Mouse (Mus musculus) heart, embryonic 14.5 days (tissue): ENCODE data around the gene Cachd1. TPM values are rescaled to one million over a fixed set of nuclear protein-coding genes. Genes with fewer than 3 reads are reported as not detected.

Experiments used
- ATAC-seq: fragments of 200-750 bp; cut with Nextera tagmentation; 2 replicates; pipeline ENCODE4 v1.8.0; 2017; ENCODE audit warnings: low read depth, moderate TSS enrichment; ENCODE audit not compliant: insufficient number of reproducible peaks, insufficient read depth, low FRiP score
- H3K27ac ChIP-seq, 2 experiments: fragments of 200-500 bp in 1 of 2; fragments of 300-500 bp in 1 of 2; sonication (generic) in 1 of 2; replicated peaks in 1 of 2; 2 replicates each; pipeline ENCODE4 v1.5.1; 2012 to 2014; ENCODE audit warnings: low read depth in 2 of 2, low read length in 2 of 2, control low read depth in 1 of 2, mild to moderate bottlenecking in 1 of 2, mixed read lengths in 1 of 2; ENCODE audit not compliant: control insufficient read depth in 1 of 2, insufficient read depth in 1 of 2
- H3K27me3 ChIP-seq: fragments of 300-500 bp; sonication (generic); 2 replicates; pipeline ENCODE4 v1.6.1; 2014; ENCODE audit warnings: mild to moderate bottlenecking, low read length, control low read depth; ENCODE audit not compliant: control insufficient read depth, insufficient read depth
- H3K36me3 ChIP-seq: fragments of 300-500 bp; sonication (generic); 2 replicates; pipeline ENCODE4 v1.6.1; 2014; ENCODE audit warnings: mild to moderate bottlenecking, control low read depth, low read length, mixed read lengths; ENCODE audit not compliant: control insufficient read depth, insufficient read depth
- H3K4me1 ChIP-seq, 2 experiments: fragments of 200-500 bp in 1 of 2; fragments of 300-500 bp in 1 of 2; sonication (generic) in 1 of 2; 2 replicates each; pipeline ENCODE4 v1.6.1; 2012 to 2014; ENCODE audit warnings: low read length in 2 of 2, control low read depth in 1 of 2, mixed read lengths in 1 of 2; ENCODE audit not compliant: control insufficient read depth in 2 of 2, insufficient read depth in 2 of 2
- H3K4me2 ChIP-seq: fragments of 300-500 bp; sonication (generic); 2 replicates; pipeline ENCODE4 v1.6.1; 2014; ENCODE audit warnings: mild to moderate bottlenecking, low read length
- H3K4me3 ChIP-seq, 2 experiments: fragments of 200-500 bp in 1 of 2; fragments of 300-500 bp in 1 of 2; sonication (generic) in 1 of 2; 2 replicates each; pipeline ENCODE4 v1.5.1; 2012 to 2014; ENCODE audit warnings: low read length in 2 of 2, mild to moderate bottlenecking in 2 of 2, control low read depth in 1 of 2, low read depth in 1 of 2, moderate library complexity in 1 of 2; ENCODE audit not compliant: control insufficient read depth in 1 of 2, insufficient read depth in 1 of 2
- H3K9ac ChIP-seq: fragments of 300-500 bp; sonication (generic); 2 replicates; pipeline ENCODE4 v1.6.1; 2014; ENCODE audit warnings: mild to moderate bottlenecking, low read length
- H3K9me3 ChIP-seq: fragments of 300-500 bp; sonication (generic); 2 replicates; pipeline ENCODE4 v1.6.1; 2016; ENCODE audit warnings: low read length, control low read depth; ENCODE audit not compliant: control insufficient read depth
- WGBS: fragments of 180-500 bp; shearing (Covaris S2); extraction: QIAGEN DNeasy Blood & Tissue Kit; methylation state at CpG from one replicate; pipeline ENCODE4 v1.1.7; 2014; 5-methylcytosine and 5-hydroxymethylcytosine counted together
- polyA plus RNA-seq: library from polyadenylated mRNA; unstranded; fragments of >200 nt; fragmentation: Nextera tagmentation; extraction: Ambion mirVana; gene quantifications from 2 replicates; pipeline ENCODE4 v1.2.1, GENCODE M21; 2014

The Cachd1 gene
- polyA plus RNA-seq, 1 experiment from 2014 or later, result 9.2 TPM

DNA sequence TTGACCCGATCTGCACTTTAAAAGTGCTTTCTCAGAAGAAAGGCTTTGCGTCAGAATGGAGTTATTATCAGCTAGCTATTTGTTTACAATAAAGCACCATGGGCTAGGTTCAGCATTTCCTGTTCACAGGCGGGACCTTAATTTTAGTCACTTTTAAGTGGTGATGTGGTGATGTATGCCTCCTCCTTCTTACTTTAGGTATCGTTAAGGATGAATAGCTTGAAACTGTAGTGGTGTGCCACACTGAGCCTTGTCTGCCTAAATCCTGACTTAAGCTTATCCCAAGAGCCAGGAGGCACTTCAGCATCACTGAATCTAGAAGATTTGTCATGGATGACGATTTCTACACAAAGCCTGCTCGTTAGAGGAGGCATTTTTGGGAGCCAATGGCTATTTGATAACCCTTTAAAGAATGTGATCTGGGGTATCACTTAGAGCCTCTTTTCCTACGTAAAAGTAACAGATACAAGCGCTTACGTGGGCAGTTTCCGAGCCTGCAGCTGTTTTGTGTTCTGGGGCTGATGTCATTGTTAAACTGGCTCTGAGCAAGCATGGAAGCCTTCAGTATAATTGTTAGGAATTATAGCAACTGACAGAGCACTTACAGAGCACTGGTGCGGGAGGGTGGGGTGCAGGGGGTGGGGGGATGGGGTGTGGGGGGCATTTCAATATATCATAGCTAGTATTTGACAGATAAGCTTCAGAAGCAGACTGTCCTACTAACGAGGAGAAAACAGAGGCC, 89.7 kb downstream of the Cachd1 start:
- 53% methylated on average over 12 of the region's 12 CpGs for WGBS
- H3K4me1 ChIP-seq, result peaks cover 4 to 13% of the 10 kb centered on the region in 2 experiments
- no peak overlapping the region for H3K9ac ChIP-seq
- no peaks in the 10 kb centered on the region for H3K27me3 ChIP-seq
- H3K27ac ChIP-seq, result peak overlapping the region in 1 of 2 experiments; percentile 24; a peak in 1 of 4 replicates
- no peak for ATAC-seq
- no peaks in the 10 kb centered on the region for H3K9me3 ChIP-seq
- no peak overlapping the region for H3K4me3 ChIP-seq
- H3K36me3 ChIP-seq, result no peaks in the 10 kb centered on the region
- H3K4me2 ChIP-seq, result no peak overlapping the region

GRCm38 (mm10) chr4:100877351-100877750, 100.9 kb downstream of the Cachd1 start:
- 61% methylated on average over 3 of the region's 3 CpGs for WGBS
- no peak overlapping the region for H3K27ac ChIP-seq
- H3K4me2 ChIP-seq, result no peak overlapping the region
- no peaks in the 10 kb centered on the region for H3K36me3 ChIP-seq
- no peak overlapping the region for H3K9ac ChIP-seq
- H3K4me3 ChIP-seq, result no peak overlapping the region
- H3K27me3 ChIP-seq, result no peaks in the 10 kb centered on the region
- ATAC-seq, result no peak
- no peaks in the 10 kb centered on the region for H3K9me3 ChIP-seq
- H3K4me1 ChIP-seq, result peaks cover 5 to 18% of the 10 kb centered on the region in 2 experiments

- no peak overlapping the region for H3K4me2 ChIP-seq
- no peak for ATAC-seq
- WGBS, result 83% methylated on average over 8 of the region's 8 CpGs
Observed at GRCm38 (mm10) chr4:100879414-100879813, 102.9 kb downstream of the Cachd1 start.

DNA sequence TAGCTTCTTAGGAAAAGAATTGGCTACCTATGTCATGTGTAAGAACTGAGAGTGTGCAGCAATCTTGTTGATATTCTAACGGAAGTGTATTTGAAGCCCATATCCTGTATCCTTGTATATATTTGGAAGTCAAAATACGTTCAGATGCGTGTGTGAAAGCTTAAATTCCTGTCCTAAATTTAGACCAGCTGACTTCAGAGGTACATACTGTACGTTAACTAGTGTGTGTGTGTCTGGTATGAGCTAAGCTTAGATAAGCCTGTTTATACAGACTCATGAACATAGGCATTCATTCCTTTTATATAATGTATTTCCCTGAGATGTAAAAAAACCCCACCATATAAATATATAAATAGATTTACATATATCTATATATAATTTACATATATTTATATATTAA, 103.6 kb downstream of the Cachd1 start:
- H3K9ac ChIP-seq, result no peak overlapping the region
- H3K4me3 ChIP-seq, result no peak overlapping the region
- H3K36me3 ChIP-seq, result no peaks in the 10 kb centered on the region
- H3K27me3 ChIP-seq, result no peaks in the 10 kb centered on the region
- ATAC-seq, result no peak
- H3K9me3 ChIP-seq, result no peaks in the 10 kb centered on the region
- WGBS, result 11% methylated on average over 4 of the region's 4 CpGs
- H3K4me2 ChIP-seq, result peak overlapping the region; percentile 18; the same call in 1 of the 2 replicates
- peaks cover 5 to 18% of the 10 kb centered on the region in 2 experiments for H3K4me1 ChIP-seq
- H3K27ac ChIP-seq, result peak overlapping the region; percentile 65 to 70

More at GRCm38 (mm10) chr4:100879414-100879813, 102.9 kb downstream of the Cachd1 start:
- Histone ChIP-seq H3K27ac (peak overlapping the region; percentile 65 to 70; a peak in 3 of 4 replicates), H3K9me3 (no peaks in the 10 kb centered on the region), H3K27me3 (no peaks in the 10 kb centered on the region), H3K4me3 (no peak overlapping the region), H3K9ac (no peak overlapping the region), H3K4me1 (peaks cover 5 to 18% of the 10 kb centered on the region in 2 experiments), H3K36me3 (no peaks in the 10 kb centered on the region)

DNA sequence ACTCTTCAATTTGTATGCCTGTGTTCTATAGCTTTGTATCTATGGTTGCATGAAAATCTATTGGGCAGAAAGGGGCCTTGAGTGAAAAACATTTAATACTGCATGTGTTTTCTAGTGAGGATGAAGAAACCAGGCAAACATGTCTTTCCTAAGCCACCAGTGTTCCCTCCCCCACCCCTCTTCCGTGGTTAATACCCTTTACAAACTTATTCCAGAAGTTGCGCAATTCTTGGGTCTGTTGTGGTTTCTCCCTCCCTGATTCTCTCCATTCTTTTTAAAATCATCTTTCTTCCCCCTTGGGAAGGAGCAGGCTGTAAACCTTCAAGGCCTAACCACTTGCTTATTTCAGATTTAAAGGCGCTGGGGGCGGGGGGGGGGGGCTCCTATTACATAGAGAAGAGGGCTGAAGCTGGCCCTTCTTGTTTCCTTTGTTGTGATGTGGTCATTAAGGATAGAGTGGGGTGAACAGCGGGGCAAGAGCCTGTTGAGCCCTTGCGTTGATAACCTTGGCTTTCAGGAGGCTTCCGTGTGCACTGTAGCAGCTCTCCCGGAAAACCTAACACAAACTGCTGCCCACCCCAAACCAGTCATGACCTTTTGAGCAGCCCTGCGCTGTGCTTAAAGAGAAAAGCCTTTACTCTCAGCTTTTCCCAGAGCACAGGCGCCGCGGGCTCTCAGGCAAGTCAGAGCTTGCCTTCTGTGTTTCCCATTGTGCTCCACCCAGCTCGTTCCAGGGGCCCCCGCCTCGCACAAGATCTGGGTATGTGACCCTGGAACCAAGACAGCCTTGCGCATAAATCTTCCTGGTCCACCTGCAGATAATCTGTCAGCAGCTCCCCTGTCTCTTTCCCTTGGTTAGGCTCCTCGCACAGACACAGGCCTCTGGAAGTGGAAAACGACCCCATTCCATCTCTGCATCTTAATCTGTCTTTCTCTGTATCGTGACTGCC, 109.6 kb downstream of the Cachd1 start:
- Histone ChIP-seq H3K9me3 (no peaks in the 10 kb centered on the region), H3K4me1 (peaks cover 11 to 34% of the 10 kb centered on the region in 2 experiments), H3K36me3 (no peaks in the 10 kb centered on the region), H3K4me3 (no peak overlapping the region), H3K27me3 (no peaks in the 10 kb centered on the region), H3K9ac (peak overlapping the region; percentile 60), H3K27ac (peak overlapping the region; percentile 79 to 83), H3K4me2 (peak overlapping the region; percentile 44)
- ATAC-seq, result no peak
- WGBS, result 15% methylated on average over 19 of the region's 19 CpGs

GRCm38 (mm10) chr4:100886743-100887416, 110.4 kb downstream of the Cachd1 start:
- H3K9ac ChIP-seq, result peak overlapping the region; percentile 60
- 56% methylated on average over 8 of the region's 8 CpGs for WGBS
- no peaks in the 10 kb centered on the region for H3K36me3 ChIP-seq
- H3K27ac ChIP-seq, result peak overlapping the region; percentile 79 to 83
- no peak overlapping the region for H3K4me3 ChIP-seq
- H3K9me3 ChIP-seq, result no peaks in the 10 kb centered on the region
- H3K4me2 ChIP-seq, result peak overlapping the region; percentile 44
- no peak for ATAC-seq
- H3K27me3 ChIP-seq, result no peaks in the 10 kb centered on the region
- H3K4me1 ChIP-seq, result peaks cover 11 to 28% of the 10 kb centered on the region in 2 experiments
